Mouse (Mus musculus): ENCODE measurements around the gene 1500011B03Rik.

1500011B03Rik gene

GRCm38 (mm10) chr5:114816599-114816998 is 6.7 kb downstream of the 1500011B03Rik start:
- TF ChIP-seq GATA4 (IDR thresholded peaks at IDR 0.05; ENCODE audit: insufficient replicate concordance, low read length) = no peak

GRCm38 (mm10) chr5:114813525-114814181 is 9.6 kb downstream of the 1500011B03Rik start:
- no peak for TF ChIP-seq GATA4 (IDR thresholded peaks at IDR 0.05; ENCODE audit: insufficient replicate concordance, low read length)

- TF ChIP-seq GATA4 (IDR thresholded peaks at IDR 0.05; ENCODE audit: insufficient replicate concordance, low read length) = no peak
Observed at GRCm38 (mm10) chr5:114809826-114810225, 13.4 kb downstream of the 1500011B03Rik start.

DNA sequence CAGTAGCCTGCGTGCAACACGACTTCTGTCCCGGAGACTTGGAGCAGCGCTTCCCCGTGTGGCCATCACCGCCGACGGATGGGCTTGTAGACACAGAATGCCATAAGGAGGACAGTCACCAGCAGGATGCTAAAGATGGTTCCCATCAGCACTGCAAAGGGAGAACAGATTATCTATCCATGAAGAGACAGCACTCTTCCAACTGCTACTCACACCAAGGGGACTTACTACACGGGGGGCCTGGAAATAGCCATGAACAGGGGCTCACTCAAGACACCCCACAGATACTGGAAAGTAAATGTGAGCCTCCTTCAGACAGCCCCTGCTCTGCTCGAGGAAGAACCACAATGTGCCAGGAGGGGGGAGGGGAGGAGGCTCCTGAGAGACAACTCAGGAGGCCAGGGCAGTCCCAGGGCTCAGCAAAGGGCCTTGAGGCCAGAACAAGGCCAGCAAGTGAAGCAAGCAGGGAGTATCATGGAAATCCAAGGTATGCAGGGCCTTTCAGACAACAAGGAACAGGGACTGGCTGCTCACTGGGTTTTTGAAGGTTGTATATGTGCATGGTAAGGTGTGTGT is 14.0 kb downstream of the 1500011B03Rik start:
- TF ChIP-seq GATA4 (IDR thresholded peaks at IDR 0.05; ENCODE audit: insufficient replicate concordance, low read length) = no peak

DNA sequence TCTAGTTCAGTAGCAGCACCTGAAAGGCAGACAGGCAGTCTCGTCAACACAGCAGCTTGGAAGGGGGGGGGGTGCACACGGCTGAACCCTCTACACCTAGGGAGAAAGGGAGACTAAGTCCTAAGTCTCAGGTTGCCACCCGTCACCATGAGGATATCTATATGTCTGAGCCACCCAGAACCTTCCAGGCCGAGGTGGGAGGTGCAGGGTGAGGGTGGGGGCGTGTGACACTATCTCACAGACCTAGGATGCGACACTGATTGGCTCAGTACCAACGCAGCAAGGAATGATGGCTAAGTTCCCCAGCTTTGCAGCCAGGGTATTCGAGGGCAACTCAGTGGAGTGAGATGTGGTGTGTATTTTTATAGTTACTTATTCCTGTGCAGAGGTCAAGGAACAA is 14.9 kb downstream of the 1500011B03Rik start:
- TF ChIP-seq GATA4 (IDR thresholded peaks at IDR 0.05; ENCODE audit: insufficient replicate concordance, low read length) = no peak

DNA sequence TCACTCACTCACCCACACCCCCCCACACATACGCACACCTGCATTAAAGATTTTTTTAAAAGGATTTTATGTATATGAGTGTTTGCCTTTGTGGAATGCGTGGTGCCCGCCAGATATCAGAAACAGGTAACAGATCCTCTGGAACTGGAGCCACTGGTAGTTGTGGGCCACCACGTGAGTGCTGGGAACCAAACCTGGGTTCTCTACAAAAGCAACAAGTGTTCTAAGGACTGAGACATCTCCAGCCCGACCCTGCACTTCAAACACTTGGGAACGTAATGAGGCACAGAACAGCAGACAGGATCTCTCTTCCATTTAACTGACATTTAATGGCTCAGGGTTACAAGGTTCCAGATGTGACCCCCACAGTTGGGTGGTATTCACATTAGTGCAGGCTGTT is 15.4 kb downstream of the 1500011B03Rik start:
- TF ChIP-seq GATA4 (IDR thresholded peaks at IDR 0.05; ENCODE audit: insufficient replicate concordance, low read length) = no peak

DNA sequence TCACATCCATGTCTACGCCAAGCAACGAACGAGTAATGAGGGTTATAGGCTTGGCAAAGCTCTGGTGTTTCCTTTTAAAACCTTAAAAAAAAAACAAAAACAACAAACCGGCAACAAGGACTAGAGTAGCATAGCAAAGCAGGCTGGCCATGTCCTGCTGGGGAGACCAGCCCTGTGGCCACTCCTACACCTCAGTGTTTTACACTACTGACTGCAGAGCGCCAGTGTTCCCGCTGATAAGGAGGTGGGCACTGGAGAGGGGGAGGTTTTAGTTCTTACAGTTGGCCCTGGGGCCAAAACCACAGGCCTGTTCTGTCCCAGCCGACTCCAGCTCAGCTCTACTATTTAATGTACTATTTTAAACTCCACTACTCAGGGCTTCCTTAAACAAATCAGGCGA is 15.8 kb downstream of the 1500011B03Rik start:
- no peak for TF ChIP-seq GATA4 (IDR thresholded peaks at IDR 0.05; ENCODE audit: insufficient replicate concordance, low read length)

- no peak for TF ChIP-seq GATA4 (IDR thresholded peaks at IDR 0.05; ENCODE audit: insufficient replicate concordance, low read length)
Observed at GRCm38 (mm10) chr5:114807063-114807462, 16.2 kb downstream of the 1500011B03Rik start.

- TF ChIP-seq GATA4 (IDR thresholded peaks at IDR 0.05; ENCODE audit: insufficient replicate concordance, low read length) = no peak
Observed at GRCm38 (mm10) chr5:114806636-114807035, 16.6 kb downstream of the 1500011B03Rik start.

- no peak for TF ChIP-seq GATA4 (IDR thresholded peaks at IDR 0.05; ENCODE audit: insufficient replicate concordance, low read length)
Observed at GRCm38 (mm10) chr5:114805436-114806350, 17.6 kb downstream of the 1500011B03Rik start.

DNA sequence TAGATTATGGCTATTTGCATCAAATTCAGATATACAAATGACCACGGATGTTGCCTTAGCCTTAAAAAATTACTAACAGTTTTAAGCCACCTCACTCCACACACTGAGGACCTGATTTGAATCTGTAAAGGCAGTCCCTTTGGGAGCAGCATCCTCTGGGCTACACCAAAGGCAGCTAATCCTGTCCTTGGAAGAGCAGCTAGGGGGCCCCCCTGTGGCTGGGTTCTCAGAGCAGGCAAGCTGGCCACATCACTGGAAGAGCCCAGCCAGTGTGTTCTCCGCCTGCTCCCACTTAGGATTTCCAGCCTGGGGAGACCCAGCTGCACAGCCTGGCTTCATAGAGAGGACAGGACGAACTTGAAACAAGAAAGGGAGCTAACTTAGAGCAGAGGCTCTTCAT is 18.3 kb downstream of the 1500011B03Rik start:
- no peak for TF ChIP-seq GATA4 (IDR thresholded peaks at IDR 0.05; ENCODE audit: insufficient replicate concordance, low read length)

DNA sequence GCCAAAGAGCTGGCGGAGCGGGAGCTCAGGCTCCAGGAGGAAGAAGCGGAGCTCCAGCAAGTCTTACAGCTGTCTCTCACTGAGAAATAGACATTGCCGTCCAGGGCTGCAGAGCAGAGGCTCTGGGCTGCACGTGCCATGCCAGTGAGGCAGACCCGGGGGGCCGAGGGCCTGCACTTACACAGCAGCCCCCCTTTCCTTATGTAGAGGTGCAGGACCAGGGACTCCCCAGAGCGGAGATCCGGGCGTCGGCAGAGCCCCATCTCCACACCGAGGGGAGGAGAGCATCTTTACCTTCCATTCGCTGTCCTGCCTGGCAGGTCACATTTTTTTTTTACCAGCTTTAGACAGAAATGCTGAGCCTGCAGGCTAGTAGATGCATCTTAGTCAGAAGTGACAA is 18.9 kb downstream of the 1500011B03Rik start:
- no peak for TF ChIP-seq GATA4 (IDR thresholded peaks at IDR 0.05; ENCODE audit: insufficient replicate concordance, low read length)

DNA sequence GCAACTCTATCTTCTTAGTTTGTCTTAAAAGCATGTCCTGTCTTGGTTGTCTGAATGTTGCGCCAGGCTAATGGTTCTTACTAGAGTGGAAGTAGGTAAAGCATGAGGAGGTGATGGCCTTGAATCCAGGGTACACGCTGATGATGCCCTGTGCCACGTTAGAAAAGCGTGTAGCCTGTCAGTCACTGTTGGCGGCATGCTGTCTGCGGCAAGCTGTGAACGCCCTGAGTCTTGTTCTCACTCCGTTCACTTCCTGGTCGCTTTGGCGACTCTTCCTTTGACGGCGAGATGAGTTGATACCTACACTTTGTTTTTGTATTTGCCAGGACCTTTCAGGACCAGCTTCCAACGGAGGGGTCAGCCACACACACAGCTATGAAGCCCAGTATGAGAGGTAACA is 20.0 kb downstream of the 1500011B03Rik start:
- no peak for TF ChIP-seq GATA4 (IDR thresholded peaks at IDR 0.05; ENCODE audit: insufficient replicate concordance, low read length)

- TF ChIP-seq GATA4 (IDR thresholded peaks at IDR 0.05; ENCODE audit: insufficient replicate concordance, low read length) = no peak
Observed at GRCm38 (mm10) chr5:114801841-114802240, 21.4 kb downstream of the 1500011B03Rik start.

- TF ChIP-seq GATA4 (IDR thresholded peaks at IDR 0.05; ENCODE audit: insufficient replicate concordance, low read length) = no peak
Observed at GRCm38 (mm10) chr5:114801049-114801448, 22.2 kb downstream of the 1500011B03Rik start.

DNA sequence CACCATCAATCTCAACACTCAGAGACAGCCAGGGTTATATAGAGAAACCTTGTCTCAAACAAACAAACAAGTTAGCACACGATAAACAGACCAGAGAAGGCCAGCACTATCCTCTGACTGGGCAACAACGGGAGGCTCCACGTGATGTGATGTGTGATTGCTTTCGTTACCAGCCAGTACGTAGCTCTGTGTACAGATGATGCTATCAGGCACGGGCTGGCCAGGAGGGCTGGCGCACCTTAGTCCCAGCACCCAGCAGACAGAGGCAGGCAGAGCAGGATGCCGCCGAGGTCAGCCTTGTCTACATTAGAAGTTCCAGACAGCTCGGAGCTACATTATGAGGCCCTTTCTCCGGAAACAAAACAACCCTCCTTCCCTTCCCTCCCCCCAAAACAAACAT is 23.4 kb downstream of the 1500011B03Rik start:
- TF ChIP-seq GATA4 (IDR thresholded peaks at IDR 0.05; ENCODE audit: insufficient replicate concordance, low read length) = no peak
